Mouse (Mus musculus) heart, postnatal 14 days (tissue): ENCODE data around the gene Cdkl2. TPM values are rescaled to one million over a fixed set of nuclear protein-coding genes. Genes with fewer than 3 reads are reported as not detected.

ENCODE experiments used
- DNase-seq, 2 experiments: peaks; one replicate each; pipeline ENCODE4 v3.0.0; 2021 to 2022
- intact Hi-C: fragments of 180-260 bp; cut with DNase I; formaldehyde crosslinking; loops from one replicate; pipeline ENCODE4 v1.15.1; 2025
- long read RNA-seq, 2 experiments: library from polyadenylated mRNA; stranded (forward); transcript quantifications; one replicate each; pipeline ENCODE4 v2.0.0; 2021
- total RNA-seq, 2 experiments: library from RNA; stranded (reverse); gene quantifications; 2 replicates each; pipeline ENCODE4 v1.2.3; 2021

Gene Cdkl2
- 1 to 10 TPM; 3.6 to 3.8 TPM for total RNA-seq
- long read RNA-seq, experiment 1 = 0 reads
- long read RNA-seq, experiment 2, partial matches to known transcripts = 0 of 4 reads
- long read RNA-seq, experiment 2, other reads (novel, unspliced or antisense) = 2 of 4 reads

DNA sequence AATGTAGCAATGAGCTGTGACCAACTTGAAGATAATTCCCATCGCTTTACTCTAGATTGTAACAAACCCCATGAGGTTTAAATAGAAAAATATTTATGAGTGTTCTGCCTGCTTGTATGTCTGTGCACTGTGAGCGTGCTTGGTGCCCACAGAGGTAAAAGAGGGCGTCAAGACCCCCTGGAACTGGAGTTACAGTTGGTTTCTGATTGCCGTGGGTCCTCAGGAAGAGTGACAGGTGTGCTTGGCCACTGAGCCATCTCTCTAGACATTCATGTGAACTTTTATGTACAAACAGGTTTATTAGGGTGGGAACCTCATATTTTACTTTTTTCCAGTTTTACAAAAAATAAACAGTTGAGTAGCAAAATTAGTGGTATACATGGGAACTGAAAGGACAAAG, at the start of gene Cdkl2:
Gene Cdkl2 (minus strand): TSS at position 101 of the 400 bp plus-strand sequence.
- no peak for DNase-seq
- intact Hi-C loops = loop anchor here (5.0 kb wide), 1 partner anchor 81 kb away; the partner anchor contains the start of gene Rchy1

DNA sequence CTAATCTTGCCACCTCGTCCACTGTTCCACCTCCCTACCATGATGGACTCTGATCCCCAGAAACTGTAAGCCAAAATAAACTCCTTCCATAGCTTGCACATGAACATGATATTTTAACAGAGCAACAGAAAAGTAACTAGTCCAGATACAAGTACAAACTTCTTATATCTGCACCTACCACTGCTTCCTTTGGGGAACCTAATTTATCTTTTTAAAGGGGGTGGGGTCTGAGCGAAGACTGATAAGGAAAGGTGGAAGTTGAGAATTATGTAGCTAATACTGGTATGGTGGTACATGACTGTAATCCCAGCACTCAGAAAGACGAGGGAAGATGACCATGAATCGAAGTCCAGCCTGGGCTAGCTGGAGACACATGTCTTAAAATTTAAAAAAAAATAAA, 43.8 kb upstream of the Cdkl2 start:
- intact Hi-C loops = no loop called here

GRCm38 (mm10) chr5:92085821-92086550, 42.3 kb upstream of the Cdkl2 start:
- no peak for DNase-seq
- intact Hi-C loops = no loop called here

More for the DNA sequence above, 43.8 kb upstream of the Cdkl2 start:
- no peak for DNase-seq

DNA sequence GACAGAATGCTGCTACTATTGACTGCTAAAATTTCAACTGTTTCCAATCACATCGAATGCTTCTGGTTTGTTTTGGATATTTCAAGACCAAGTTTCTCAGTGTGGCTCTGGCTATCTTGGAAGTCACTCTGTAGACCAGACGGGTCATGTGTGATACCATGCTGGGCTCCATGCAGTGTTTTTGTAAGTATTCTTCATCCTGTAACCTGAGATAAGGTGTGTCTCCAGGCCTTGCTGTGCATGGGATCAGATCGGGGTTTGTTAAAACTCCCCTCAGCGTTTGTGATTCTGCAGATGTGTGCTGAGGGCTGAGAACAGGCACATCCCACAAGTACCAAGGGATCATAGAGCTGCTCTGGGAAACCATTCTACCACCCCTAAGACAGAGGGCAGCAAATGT, 41.6 kb upstream of the Cdkl2 start:
- DNase-seq = no peak
- intact Hi-C loops = no loop called here

DNA sequence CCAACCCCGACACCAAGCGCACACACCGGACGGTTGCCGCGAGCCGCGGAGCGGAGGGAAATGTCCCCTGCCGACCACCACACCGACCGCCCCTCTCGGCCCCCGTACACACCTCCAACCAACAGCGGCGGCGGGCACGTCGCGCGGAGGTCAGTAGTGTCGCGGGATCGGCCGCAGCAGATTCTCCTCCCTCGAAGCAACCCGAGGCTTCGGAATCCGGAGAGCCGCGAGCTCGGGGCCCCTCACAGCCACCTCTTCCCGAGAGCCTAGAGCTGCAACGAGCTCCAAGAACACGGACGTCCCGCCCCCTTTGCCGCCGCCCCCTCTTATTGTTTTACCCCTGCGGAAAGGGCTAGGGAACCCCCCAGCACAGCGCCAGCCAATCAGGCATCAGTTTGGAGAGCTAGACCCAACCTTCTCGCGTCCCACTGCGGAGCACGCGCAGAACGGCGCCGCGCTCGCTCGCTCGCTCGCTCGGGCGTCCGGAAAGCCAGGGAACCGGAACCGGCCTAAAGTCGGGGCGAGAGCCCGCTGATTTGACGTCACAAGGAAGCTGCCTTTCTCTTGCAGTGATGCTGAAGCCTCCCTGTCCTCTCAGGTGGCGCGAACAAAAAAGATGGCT, 39.8 kb upstream of the Cdkl2 start, which contains the start of gene G3bp2:
Gene G3bp2 (minus strand): TSS at position 303 of the 622 bp plus-strand sequence.
- intact Hi-C loops = loop anchor here (5.0 kb wide), 1 partner anchor 34 kb away; no protein-coding TSS in a partner anchor
- peak; percentile 96 to 97 for DNase-seq

- intact Hi-C loops = loop anchor here (5.0 kb wide), 1 partner anchor 34 kb away; no protein-coding TSS in a partner anchor
- DNase-seq = peak; percentile 72 to 77
Measured at GRCm38 (mm10) chr5:92082821-92083401, 39.2 kb upstream of the Cdkl2 start.

- DNase-seq = no peak
- intact Hi-C loops = loop anchor here (5.0 kb wide), 1 partner anchor 36 kb away; no protein-coding TSS in a partner anchor
Measured at GRCm38 (mm10) chr5:92081326-92081725, 37.6 kb upstream of the Cdkl2 start.

DNA sequence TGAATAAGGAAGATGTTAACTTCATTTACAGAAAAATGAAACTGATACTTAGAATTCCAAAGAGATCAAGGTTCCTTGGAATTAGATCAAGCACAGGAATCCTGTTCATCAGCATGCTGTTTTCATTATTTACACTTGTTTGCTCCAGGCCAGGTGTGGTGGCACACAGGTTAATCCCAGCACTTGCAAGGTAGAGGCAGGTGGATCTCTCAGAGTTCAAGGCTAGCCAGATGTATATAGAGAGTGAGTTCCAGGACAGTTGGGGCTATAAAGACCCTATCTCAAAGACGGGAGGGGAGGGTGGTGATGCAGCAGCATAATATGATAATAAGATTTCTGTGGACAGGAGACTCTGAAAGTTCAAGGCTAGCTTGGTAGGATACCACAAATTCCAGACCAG, 36.7 kb upstream of the Cdkl2 start:
- no peak for DNase-seq
- intact Hi-C loops = loop anchor here (5.0 kb wide), 1 partner anchor 37 kb away; no protein-coding TSS in a partner anchor

DNA sequence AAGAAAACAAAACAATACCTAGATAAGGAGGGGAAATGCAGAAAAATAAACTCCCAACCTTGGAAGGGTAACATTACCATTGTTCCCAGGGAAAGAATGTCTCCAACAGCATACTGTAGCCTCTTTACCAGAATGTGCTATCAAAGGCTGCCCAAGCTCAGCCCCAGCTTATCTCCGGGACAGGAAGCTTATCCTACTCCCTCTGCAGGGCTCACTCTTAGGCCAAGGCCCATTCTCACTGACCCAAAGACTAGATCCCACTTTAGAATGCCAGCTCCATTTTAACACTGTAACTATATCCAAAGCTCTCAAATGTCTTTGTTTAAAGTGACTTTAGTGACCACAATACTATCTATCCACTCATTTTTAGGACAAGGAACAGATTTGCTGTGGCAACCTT, 35.6 kb upstream of the Cdkl2 start:
- intact Hi-C loops = no loop called here
- DNase-seq = no peak

- intact Hi-C loops = no loop called here
- no peak for DNase-seq
Measured at GRCm38 (mm10) chr5:92078751-92079150, 35.1 kb upstream of the Cdkl2 start.

GRCm38 (mm10) chr5:92076273-92076672, 32.6 kb upstream of the Cdkl2 start:
- intact Hi-C loops = no loop called here

GRCm38 (mm10) chr5:92074061-92074460, 30.4 kb upstream of the Cdkl2 start:
- intact Hi-C loops = no loop called here

More at GRCm38 (mm10) chr5:92076273-92076672, 32.6 kb upstream of the Cdkl2 start:
- DNase-seq = no peak

GRCm38 (mm10) chr5:92063192-92063591, 19.5 kb upstream of the Cdkl2 start:
- intact Hi-C loops = loop anchor here (10.0 kb wide), 1 partner anchor 52 kb away; no protein-coding TSS in a partner anchor
- no peak for DNase-seq

More at GRCm38 (mm10) chr5:92074061-92074460, 30.4 kb upstream of the Cdkl2 start:
- DNase-seq = no peak

- no peak for DNase-seq
- intact Hi-C loops = no loop called here
Measured at GRCm38 (mm10) chr5:92052866-92053265, 9.2 kb upstream of the Cdkl2 start.

- intact Hi-C loops = no loop called here
- no peak for DNase-seq
Measured at GRCm38 (mm10) chr5:92050419-92050818, 6.7 kb upstream of the Cdkl2 start.

DNA sequence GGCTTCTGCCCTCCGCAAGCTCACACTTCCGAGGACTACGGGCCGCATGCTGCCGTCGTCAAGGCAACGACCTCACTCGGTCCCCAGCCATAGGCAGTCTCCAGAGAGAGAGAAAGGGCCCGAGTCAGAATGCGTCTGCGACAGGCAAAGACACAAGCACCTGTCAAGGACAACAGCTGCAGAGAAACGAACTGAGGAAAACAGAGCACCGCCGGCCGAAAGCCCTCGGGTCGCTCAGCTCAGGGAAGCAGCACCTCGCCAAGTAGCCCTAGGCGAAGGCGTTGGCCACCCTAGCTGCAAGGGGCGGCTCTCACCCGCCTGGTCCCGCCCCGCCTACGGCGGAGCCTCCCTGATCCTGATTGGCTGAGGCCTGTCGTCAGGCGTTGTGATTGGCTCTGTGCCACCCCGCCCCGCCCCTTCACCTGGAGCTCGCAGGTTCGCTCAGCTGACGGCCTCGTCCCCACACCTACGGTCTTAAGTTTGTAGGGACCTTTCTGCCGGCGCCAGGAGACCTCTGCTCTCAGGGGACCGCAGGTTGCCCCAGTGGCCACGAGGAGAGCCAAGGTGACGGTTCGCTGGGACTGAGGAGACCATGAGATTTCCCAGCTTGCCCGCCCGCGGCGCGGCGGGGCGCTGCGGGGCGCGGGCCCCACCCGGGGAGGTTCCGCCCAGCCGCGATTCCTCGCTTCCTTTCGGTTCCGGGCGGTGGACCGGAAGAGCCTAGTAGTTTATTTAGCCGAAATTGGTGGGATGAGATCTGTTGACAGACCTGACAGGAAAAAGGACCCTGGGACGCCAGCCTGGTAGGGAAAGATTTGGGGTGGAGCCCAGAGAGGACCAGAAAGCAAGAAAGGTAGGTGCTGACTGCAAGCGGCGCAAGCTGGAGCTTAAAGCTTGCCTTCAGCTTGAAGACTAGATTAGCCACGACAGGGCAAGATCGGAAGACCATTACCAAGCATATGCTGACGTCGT, 1.0 kb downstream of the Cdkl2 start:
- DNase-seq = peak; percentile 91
- intact Hi-C loops = loop anchor here (5.0 kb wide), 1 partner anchor 80 kb away; the partner anchor contains the start of gene Rchy1

DNA sequence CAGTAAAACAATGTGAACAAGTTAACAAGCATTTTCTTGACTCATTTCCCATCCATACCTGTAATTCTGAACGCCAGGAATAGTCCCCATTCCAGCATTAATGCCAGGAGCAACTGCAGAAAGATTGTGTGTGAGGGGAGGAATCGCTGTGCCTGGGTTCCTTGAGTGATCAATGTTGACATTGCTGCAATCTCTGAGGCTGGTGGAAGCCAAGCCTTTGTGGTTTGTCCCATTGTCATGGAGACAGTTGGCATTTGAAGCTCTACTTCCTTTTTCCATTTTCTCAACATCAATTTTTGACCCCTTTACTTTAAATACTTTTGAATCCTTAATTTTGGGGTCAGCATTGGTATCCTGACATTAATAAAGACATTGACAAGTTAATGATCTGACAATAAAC, 23.7 kb downstream of the Cdkl2 start:
- no peak for DNase-seq
- intact Hi-C loops = no loop called here

- intact Hi-C loops = no loop called here
- no peak for DNase-seq
Measured at GRCm38 (mm10) chr5:92011756-92012155, 31.9 kb downstream of the Cdkl2 start.

- DNase-seq = no peak
- intact Hi-C loops = no loop called here
Measured at GRCm38 (mm10) chr5:92009827-92010226, 33.9 kb downstream of the Cdkl2 start.

GRCm38 (mm10) chr5:92003011-92003410, 40.7 kb downstream of the Cdkl2 start:
- intact Hi-C loops = loop anchor here (2.0 kb wide), 1 partner anchor 538 kb away; no protein-coding TSS in a partner anchor
- DNase-seq = peak; percentile 7 to 31
